Mouse (Mus musculus): ENCODE data around the gene Cxcr3. TPM values are rescaled to one million over a fixed set of nuclear protein-coding genes. Genes with fewer than 3 reads are reported as not detected.

Gene Cxcr3
- total RNA-seq, 2 experiments from 2014 or later, result 0.12 TPM; not detected in 1

Other genes starting within 250 kb of the Cxcr3 start
- 1 to 10 TPM; 8.4 to 9.2 TPM for gene Taf1, start 201.5 kb downstream of the Cxcr3 start, total RNA-seq (2021)
- gene Ogt, start 94.2 kb downstream of the Cxcr3 start, total RNA-seq (2021), result 10 to 100 TPM; 64.7 to 74.0 TPM
- not detected for gene Gm4779, start 60.2 kb upstream of the Cxcr3 start, total RNA-seq (2021)
- gene 8030474K03Rik, start 60.4 kb upstream of the Cxcr3 start, total RNA-seq (2021), result not detected
- 1 to 10 TPM; 1.4 to 2.8 TPM for gene Nhsl2, start 115.1 kb upstream of the Cxcr3 start, total RNA-seq (2021)

All from gastrocnemius, adult 18-20 months (tissue).